Mouse (Mus musculus) kidney, embryonic 15.5 days (tissue): ENCODE measurements around the gene Rln3. TPM values are rescaled to one million over a fixed set of nuclear protein-coding genes. Genes with fewer than 3 reads are reported as not detected.
A peak's percentile ranks its signal among the peaks of the same experiment; 100 is the strongest.

Experiments used
- ATAC-seq: fragments of 200-750 bp; cut with Nextera tagmentation; replicated peaks from 2 replicates; pipeline ENCODE4 v1.8.0; 2017; ENCODE audit warnings: moderate TSS enrichment; ENCODE audit not compliant: low FRiP score
- H3K27ac ChIP-seq: fragments of 300-500 bp; sonication (generic); 2 replicates; pipeline ENCODE4 v1.5.1; 2015; ENCODE audit warnings: mild to moderate bottlenecking, inconsistent platforms
- H3K27me3 ChIP-seq: fragments of 300-500 bp; sonication (generic); 2 replicates; pipeline ENCODE4 v1.6.1; 2015; ENCODE audit warnings: inconsistent platforms
- H3K36me3 ChIP-seq: fragments of 300-500 bp; sonication (generic); 2 replicates; pipeline ENCODE4 v1.6.1; 2015; ENCODE audit warnings: inconsistent platforms
- H3K4me1 ChIP-seq: fragments of 300-500 bp; sonication (generic); 2 replicates; pipeline ENCODE4 v1.6.1; 2015; ENCODE audit warnings: inconsistent platforms
- H3K4me2 ChIP-seq: fragments of 300-500 bp; sonication (generic); 2 replicates; pipeline ENCODE4 v1.6.1; 2015; ENCODE audit warnings: moderate library complexity, mild to moderate bottlenecking, inconsistent platforms
- H3K4me3 ChIP-seq: fragments of 300-500 bp; sonication (generic); replicated peaks from 2 replicates; pipeline ENCODE4 v1.5.1; 2015; ENCODE audit warnings: mild to moderate bottlenecking, inconsistent platforms
- H3K9ac ChIP-seq: fragments of 300-500 bp; sonication (generic); 2 replicates; pipeline ENCODE4 v1.6.1; 2015; ENCODE audit warnings: mild to moderate bottlenecking, inconsistent platforms
- H3K9me3 ChIP-seq: fragments of 300-500 bp; sonication (generic); replicated peaks from 2 replicates; pipeline ENCODE4 v1.6.1; 2016; ENCODE audit warnings: inconsistent platforms
- WGBS: fragments of 180-500 bp; shearing (Covaris S2); methylation state at CpG from one replicate; pipeline ENCODE4 v1.1.7; 2015; ENCODE audit warnings: mixed read lengths; 5-methylcytosine and 5-hydroxymethylcytosine counted together
- polyA plus RNA-seq: library from polyadenylated mRNA; unstranded; fragments of >200 nt; fragmentation: Nextera tagmentation; extraction: Ambion mirVana; gene quantifications from 2 replicates; pipeline ENCODE4 v1.2.1, GENCODE M21; 2015

The Rln3 gene
- polyA plus RNA-seq, 1 experiment from 2014 or later, result not detected

DNA sequence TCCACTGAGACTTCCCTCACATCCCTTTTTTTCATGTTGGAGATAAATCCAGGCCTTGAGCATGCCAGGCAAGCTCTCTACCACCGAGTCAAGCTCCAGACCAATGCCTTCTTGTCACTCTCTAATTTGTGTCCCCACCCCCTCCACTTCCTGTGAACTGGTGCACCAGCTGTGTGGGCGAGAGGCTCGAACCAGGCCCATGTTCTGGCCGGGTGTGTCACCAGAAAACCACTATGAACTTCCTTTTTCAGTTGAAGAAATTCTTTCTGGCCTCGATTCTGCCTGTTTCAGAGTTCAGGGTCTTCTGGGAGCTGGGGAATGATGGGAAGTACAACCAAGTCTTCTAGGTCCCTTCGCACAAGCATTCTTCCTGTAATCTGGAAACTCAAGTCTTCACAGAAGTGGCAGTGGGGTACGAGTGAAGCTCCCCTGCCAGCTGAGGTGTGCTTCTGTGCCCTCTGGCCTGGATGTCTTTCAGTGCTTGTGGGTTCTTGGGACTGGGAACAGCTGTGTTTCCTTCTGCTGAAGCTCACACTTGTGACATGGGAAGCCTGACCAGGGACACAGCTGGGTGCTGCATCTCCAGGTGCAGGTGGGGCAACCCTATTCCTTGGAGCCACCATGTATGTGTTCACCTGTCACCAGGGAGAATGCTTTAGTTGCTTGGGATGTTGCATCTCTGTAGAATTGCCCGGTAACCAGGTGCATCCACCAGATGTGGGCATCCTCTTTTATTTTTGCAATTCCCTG lies 19.2 kb upstream of the Rln3 start:
- Histone ChIP-seq H3K4me3 (no peak overlapping the region), H3K9ac (no peak overlapping the region), H3K27me3 (no peaks in the 10 kb centered on the region), H3K4me2 (no peak overlapping the region), H3K36me3 (no peaks in the 10 kb centered on the region), H3K9me3 (no peaks in the 10 kb centered on the region), H3K27ac (no peak overlapping the region), H3K4me1 (peaks cover 23% of the 10 kb centered on the region)
- ATAC-seq, result no peak
- WGBS, result 59% methylated on average over 8 of the region's 8 CpGs

DNA sequence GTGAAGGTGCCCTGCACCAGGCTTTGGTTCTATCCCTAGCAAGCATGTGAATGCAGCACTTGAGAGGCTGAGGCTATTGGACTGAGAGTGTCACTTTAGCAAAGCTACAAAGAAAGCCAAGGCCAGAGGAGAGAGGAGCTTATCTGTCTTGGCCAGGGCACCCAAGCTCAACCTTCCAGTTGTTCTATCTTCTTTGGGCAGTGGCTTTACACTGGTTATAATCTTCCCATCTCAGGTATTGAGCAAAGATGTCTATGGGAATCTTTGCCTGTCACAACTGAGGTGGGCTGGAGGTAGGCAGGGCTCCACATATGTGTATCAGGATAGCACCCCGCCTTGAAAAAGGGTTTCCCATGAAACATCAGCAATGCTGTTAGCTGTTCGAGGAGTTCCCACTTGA lies 15.4 kb upstream of the Rln3 start:
- WGBS, result 83% methylated on average over 2 of the region's 2 CpGs
- no peak overlapping the region for H3K9ac ChIP-seq
- H3K4me1 ChIP-seq, result no peaks in the 10 kb centered on the region
- no peak overlapping the region for H3K4me3 ChIP-seq
- H3K4me2 ChIP-seq, result no peak overlapping the region
- no peak for ATAC-seq
- no peak overlapping the region for H3K27ac ChIP-seq
- no peaks in the 10 kb centered on the region for H3K9me3 ChIP-seq
- no peaks in the 10 kb centered on the region for H3K27me3 ChIP-seq
- H3K36me3 ChIP-seq, result no peaks in the 10 kb centered on the region

DNA sequence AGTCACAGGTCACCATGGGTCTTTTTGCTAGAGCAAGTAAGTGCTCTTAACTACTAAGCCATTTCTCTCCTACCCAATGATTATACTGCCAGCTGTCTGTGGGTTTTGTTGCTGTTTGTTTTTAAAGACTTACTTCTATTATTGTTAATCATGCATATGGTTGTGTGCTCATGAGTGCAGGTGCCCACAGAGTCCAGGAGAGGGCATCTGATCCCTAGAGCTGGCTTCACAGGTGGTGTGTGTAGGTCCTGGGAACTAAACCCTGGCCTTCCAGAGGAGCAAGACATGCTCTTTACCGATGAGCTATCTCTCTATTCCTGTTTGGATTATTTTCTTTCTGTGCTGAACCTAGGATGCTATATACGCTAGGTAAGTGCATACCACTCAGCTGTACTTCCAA lies 14.4 kb upstream of the Rln3 start:
- Histone ChIP-seq H3K27me3 (no peaks in the 10 kb centered on the region), H3K9me3 (no peaks in the 10 kb centered on the region), H3K4me1 (no peaks in the 10 kb centered on the region), H3K9ac (no peak overlapping the region), H3K4me2 (no peak overlapping the region), H3K36me3 (no peaks in the 10 kb centered on the region), H3K27ac (no peak overlapping the region), H3K4me3 (no peak overlapping the region)
- WGBS, result 96% methylated on average over 2 of the region's 2 CpGs
- ATAC-seq, result no peak

DNA sequence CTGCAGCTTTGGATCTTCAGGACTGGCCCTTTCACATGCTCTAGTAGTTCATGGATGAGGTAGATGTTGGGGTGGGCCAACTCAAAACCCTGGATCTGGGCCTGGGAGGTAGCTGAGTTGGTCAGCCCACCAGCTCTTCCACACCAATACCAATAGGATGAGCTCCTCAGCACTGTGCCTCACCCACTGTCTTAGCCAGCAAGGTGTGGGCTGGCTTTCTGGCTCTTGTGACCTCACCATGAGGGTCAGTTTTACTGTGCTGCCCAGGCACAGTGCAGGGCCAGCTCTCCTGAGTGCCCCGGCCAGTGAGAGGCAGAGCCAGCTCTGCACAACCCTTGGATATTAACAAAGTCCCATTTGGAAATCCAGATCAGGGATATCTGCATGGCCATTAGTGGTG lies 13.0 kb upstream of the Rln3 start:
- Histone ChIP-seq H3K36me3 (no peaks in the 10 kb centered on the region), H3K4me1 (peaks cover under 1% of the 10 kb centered on the region; the same call in 1 of the 2 replicates), H3K4me2 (no peak overlapping the region), H3K4me3 (no peak overlapping the region), H3K27ac (no peak overlapping the region), H3K9ac (no peak overlapping the region), H3K9me3 (no peaks in the 10 kb centered on the region), H3K27me3 (no peaks in the 10 kb centered on the region)
- 82% methylated on average over 1 of the region's 1 CpGs for WGBS
- no peak for ATAC-seq

DNA sequence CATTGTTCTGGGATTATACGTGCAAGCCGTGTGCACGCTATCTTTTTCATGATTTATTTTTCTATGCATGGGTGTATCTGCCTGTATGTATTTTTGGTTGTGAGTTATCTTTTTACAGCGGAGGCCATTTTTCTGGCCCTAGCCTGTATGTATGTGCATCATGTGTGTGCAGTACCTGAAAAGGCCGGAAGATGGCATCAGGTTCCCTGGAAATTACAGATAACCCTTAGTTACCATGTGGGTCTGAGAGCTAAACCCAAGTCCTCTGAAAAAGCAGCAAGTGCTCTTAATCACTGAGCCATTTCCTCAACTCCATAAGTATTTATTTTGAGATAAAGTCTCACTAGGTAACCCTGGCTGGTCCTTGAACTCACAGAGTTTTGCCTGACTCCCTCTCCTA lies 8.4 kb upstream of the Rln3 start:
- H3K36me3 ChIP-seq, result no peaks in the 10 kb centered on the region
- H3K27me3 ChIP-seq, result no peaks in the 10 kb centered on the region
- no peaks in the 10 kb centered on the region for H3K9me3 ChIP-seq
- H3K9ac ChIP-seq, result no peak overlapping the region
- no peak overlapping the region for H3K4me3 ChIP-seq
- no peak overlapping the region for H3K4me2 ChIP-seq
- no peak overlapping the region for H3K27ac ChIP-seq
- H3K4me1 ChIP-seq, result peaks cover 8% of the 10 kb centered on the region; the same call in 1 of the 2 replicates
- no peak for ATAC-seq
- WGBS, result 89% methylated on average over 5 of the region's 5 CpGs

DNA sequence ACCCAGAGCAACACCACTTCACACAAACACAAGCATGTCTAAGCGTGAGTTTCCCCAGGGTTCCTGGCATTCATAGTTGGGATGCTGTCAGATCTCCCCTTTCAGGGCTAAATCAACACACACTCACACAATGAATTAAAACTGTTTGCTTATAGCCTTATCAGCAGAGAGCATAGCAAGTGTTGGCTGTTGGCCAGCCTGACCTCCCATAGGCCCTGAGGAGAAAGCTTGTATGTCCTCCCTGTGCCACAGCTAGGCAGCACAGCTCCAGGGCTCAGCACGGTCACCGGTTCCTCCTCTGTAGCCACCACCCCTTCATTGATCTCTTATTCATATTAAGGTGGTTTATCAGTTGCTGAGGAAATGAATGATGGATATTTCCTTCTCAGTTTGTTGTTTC lies 7.9 kb upstream of the Rln3 start:
- Histone ChIP-seq H3K27me3 (no peaks in the 10 kb centered on the region), H3K9me3 (no peaks in the 10 kb centered on the region), H3K9ac (no peak overlapping the region), H3K27ac (no peak overlapping the region), H3K4me3 (no peak overlapping the region), H3K4me1 (peaks cover 8% of the 10 kb centered on the region; the same call in 1 of the 2 replicates), H3K4me2 (no peak overlapping the region), H3K36me3 (no peaks in the 10 kb centered on the region)
- WGBS, result 65% methylated on average over 3 of the region's 3 CpGs
- no peak for ATAC-seq

DNA sequence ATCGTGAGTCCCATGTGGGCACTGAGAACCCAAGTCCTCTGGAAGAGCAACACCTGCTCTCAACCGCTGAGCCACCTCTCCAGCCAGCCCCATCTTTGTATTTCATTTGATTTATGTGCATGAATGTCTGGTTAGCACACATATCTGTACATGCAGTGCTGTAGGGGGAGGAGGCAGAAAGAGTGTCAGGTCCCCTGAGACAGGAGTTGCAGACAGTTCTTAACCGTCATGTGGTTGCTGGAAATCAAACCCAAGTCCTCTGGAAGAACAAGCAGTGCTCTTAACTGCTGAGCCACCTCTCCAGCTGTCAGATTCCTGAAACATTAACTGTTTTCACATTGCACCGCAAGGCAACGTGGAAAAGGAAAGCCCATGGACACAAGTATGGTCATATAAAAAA lies 3.4 kb upstream of the Rln3 start:
- no peak for ATAC-seq
- H3K4me3 ChIP-seq, result no peak overlapping the region
- H3K27ac ChIP-seq, result no peak overlapping the region
- H3K9me3 ChIP-seq, result no peaks in the 10 kb centered on the region
- peaks cover 17% of the 10 kb centered on the region for H3K4me1 ChIP-seq
- no peak overlapping the region for H3K4me2 ChIP-seq
- no peak overlapping the region for H3K9ac ChIP-seq
- 57% methylated on average over 5 of the region's 5 CpGs for WGBS
- H3K36me3 ChIP-seq, result no peaks in the 10 kb centered on the region
- H3K27me3 ChIP-seq, result peaks cover 28% of the 10 kb centered on the region

DNA sequence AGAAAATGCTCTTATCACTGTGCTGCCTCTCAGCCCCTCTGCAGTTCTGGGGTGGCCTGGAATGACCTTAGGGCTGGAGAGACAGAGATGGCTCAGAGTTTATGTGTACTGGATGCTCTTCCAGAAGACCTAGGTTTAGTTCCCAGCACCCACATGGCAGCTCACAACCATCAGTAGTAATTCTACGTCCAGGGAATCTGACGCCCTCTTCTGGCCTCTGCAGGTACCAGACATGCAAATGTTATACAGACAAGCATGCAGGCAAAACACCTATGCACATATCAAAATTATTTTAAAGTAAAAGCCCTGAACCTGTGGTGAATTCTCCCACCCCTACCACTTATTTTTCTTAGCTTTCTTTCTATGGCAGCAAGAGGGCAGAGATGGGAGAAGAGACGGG lies 1.7 kb upstream of the Rln3 start:
- H3K27me3 ChIP-seq, result peaks cover 43% of the 10 kb centered on the region
- no peak overlapping the region for H3K4me2 ChIP-seq
- no peak for ATAC-seq
- H3K9me3 ChIP-seq, result no peaks in the 10 kb centered on the region
- H3K4me1 ChIP-seq, result peaks cover 26% of the 10 kb centered on the region
- H3K36me3 ChIP-seq, result no peaks in the 10 kb centered on the region
- H3K9ac ChIP-seq, result no peak overlapping the region
- 77% methylated on average over 3 of the region's 3 CpGs for WGBS
- H3K4me3 ChIP-seq, result no peak overlapping the region
- H3K27ac ChIP-seq, result no peak overlapping the region

DNA sequence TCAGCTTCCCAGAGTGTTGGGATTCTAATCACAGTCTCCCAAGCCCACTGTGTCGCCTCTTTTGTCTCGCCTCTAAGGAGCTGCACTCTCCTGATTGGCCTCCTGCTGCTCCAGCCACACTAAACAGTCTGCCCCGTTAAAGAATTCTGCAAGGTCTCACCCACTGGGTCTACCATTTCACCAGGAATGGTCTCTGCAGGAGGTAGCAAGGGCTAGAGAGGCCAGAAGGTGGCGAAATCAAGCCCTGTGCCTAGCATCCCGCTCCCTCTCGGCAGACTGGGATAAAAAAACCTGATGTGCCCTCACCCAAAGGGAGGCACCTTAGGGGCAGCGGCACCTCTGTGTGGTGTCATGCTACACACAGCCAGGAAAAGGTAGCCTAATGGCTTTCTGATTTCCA lies 697 bp downstream of the Rln3 start:
- WGBS, result 10% methylated on average over 7 of the region's 7 CpGs

DNA sequence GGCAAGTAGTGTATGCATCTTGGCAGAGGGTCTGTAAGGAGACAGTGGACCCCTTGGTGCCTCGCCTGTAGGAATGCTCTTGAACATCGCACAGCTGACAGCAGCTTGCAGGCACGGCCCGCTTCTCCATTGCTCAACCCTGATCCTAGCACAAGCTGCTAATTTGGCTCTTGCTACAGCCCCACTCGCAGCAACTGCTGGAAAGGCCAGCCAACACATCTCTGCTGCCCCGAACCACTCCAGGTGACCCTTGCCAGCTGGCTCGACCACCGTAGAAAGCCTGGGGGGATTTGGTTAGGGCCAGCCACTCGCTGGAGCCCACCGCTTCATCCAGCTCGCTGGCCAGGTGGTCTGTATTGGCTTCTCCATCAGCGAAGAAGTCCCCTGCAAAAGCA lies 1.9 kb downstream of the Rln3 start:
- ATAC-seq, result no peak
- 32% methylated on average over 12 of the region's 12 CpGs for WGBS
- Histone ChIP-seq H3K4me2 (peak overlapping the region; percentile 87), H3K36me3 (no peaks in the 10 kb centered on the region), H3K9ac (no peak overlapping the region), H3K4me3 (peak overlapping the region; percentile 47), H3K27me3 (peaks cover 48% of the 10 kb centered on the region), H3K9me3 (no peaks in the 10 kb centered on the region), H3K27ac (no peak overlapping the region), H3K4me1 (peaks cover 32% of the 10 kb centered on the region)

More for the DNA sequence above, 697 bp downstream of the Rln3 start:
- no peak for ATAC-seq
- H3K4me2 ChIP-seq, result peak overlapping the region; percentile 49
- H3K9me3 ChIP-seq, result no peaks in the 10 kb centered on the region
- H3K27me3 ChIP-seq, result peaks cover 48% of the 10 kb centered on the region
- no peak overlapping the region for H3K9ac ChIP-seq
- H3K4me3 ChIP-seq, result peak overlapping the region; percentile 21; the same call in 1 of the 2 replicates
- no peaks in the 10 kb centered on the region for H3K36me3 ChIP-seq
- peaks cover 32% of the 10 kb centered on the region for H3K4me1 ChIP-seq
- H3K27ac ChIP-seq, result no peak overlapping the region

DNA sequence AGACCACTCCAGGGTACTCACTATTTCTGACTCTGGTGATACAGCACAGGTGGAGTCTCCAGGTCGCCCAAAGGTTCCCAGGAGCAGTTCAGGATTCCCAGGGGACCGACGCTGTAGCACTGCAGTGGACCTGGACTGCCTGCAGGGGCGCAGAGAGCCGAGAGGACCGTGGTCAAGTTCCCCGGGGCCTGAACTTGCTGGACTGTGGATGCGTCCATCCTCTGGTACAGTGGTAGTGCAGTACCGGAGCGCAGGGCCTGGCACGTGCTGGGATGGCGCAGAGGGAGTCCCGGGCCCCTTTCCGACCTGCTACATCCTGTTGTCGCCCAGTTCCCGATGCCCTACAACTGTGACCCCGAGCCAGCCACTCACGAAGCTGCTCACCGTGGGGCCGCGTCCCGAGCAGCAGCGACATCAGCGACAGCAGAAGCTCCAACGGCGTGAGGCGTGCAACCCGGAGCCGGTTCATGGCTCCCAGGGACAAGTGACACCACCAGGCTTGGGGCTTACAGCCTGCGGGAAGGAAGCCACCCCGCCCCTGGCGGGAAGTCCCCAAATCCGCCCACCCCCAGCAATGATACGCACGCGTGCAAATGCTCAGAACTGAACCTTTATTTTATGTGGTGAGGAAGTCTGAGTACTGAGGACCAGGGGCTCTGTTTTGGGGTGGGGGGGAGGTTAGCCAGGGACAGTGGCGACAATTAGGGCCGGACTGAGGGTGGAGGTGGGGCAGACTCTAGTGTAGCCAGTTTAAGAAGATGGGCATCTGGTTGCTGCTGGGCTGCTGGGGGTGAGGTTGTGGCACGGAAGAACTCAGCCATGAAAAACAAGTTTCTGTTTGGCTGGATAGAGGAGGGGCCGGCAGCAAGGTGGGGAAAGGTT lies 2.5 kb downstream of the Rln3 start, which contains the start of gene Il27ra:
TSS of gene Il27ra (minus strand) at position 524 of the 882 bp plus-strand sequence.
- Histone ChIP-seq H3K9me3 (no peaks in the 10 kb centered on the region), H3K9ac (0 out of 2 replicates have a peak within 1 kb of the TSS, but pooled peaks have one; percentile 27), H3K36me3 (no peaks in the 10 kb centered on the region), H3K4me3 (peak within 1 kb of the TSS; percentile 47), H3K27me3 (peaks cover 48% of the 10 kb centered on the region), H3K4me1 (peaks cover 34% of the 10 kb centered on the region), H3K27ac (no peak within 1 kb of the TSS), H3K4me2 (peak within 1 kb of the TSS; percentile 87)
- peak; percentile 89 for ATAC-seq
- WGBS, result 3% methylated on average over 40 of the region's 40 CpGs

DNA sequence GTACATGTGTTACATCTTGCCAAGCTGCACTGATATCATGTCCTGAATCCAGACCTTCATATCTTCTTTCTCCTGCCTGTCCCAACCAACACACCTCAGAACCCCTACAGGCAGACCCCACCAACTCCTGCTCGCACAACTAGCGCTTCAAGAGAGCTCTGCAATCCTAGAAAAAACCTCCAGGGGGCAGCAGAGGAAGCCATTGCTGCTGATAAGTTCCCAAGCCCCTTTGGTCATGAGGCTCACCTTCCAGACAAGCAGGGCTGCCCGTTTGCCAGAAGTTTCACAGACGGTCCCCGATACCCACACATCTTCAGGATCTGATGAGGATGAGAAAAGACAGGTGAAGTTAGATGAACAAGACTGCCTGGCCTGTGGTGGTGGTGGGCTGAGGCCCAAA lies 5.8 kb downstream of the Rln3 start:
- Histone ChIP-seq H3K27me3 (peaks cover 37% of the 10 kb centered on the region), H3K4me3 (no peak overlapping the region), H3K9me3 (no peaks in the 10 kb centered on the region), H3K4me2 (no peak overlapping the region), H3K4me1 (peaks cover 27% of the 10 kb centered on the region), H3K9ac (no peak overlapping the region), H3K27ac (no peak overlapping the region), H3K36me3 (no peaks in the 10 kb centered on the region)
- ATAC-seq, result no peak
- WGBS, result 3% methylated on average over 5 of the region's 5 CpGs
